Mouse (Mus musculus): ENCODE measurements at regions not wholly inside any gene's neighbourhood (a gene's known extent, or its start where the extent isn't known, plus 50 kb on each side); places are given as distances from the start of the nearest gene placed in this dataset.
"Not testable (repeated sequence)": the region's sequence is repeated elsewhere in the genome, so short reads cannot be mapped to it uniquely, and the experiment has no call there.

- not testable (repeated sequence) for TF ChIP-seq CTCF, EP300 (IDR thresholded peaks at IDR 0.05; ENCODE audit: low read depth)
Measured at GRCm38 (mm10) chr15:3875210-3875861, 104.0 kb downstream of the Fbxo4 start.

All from heart, postnatal 0 days (tissue).